ENCODE assay signal across 8 mouse cellular contexts in the genomic region with DNA sequence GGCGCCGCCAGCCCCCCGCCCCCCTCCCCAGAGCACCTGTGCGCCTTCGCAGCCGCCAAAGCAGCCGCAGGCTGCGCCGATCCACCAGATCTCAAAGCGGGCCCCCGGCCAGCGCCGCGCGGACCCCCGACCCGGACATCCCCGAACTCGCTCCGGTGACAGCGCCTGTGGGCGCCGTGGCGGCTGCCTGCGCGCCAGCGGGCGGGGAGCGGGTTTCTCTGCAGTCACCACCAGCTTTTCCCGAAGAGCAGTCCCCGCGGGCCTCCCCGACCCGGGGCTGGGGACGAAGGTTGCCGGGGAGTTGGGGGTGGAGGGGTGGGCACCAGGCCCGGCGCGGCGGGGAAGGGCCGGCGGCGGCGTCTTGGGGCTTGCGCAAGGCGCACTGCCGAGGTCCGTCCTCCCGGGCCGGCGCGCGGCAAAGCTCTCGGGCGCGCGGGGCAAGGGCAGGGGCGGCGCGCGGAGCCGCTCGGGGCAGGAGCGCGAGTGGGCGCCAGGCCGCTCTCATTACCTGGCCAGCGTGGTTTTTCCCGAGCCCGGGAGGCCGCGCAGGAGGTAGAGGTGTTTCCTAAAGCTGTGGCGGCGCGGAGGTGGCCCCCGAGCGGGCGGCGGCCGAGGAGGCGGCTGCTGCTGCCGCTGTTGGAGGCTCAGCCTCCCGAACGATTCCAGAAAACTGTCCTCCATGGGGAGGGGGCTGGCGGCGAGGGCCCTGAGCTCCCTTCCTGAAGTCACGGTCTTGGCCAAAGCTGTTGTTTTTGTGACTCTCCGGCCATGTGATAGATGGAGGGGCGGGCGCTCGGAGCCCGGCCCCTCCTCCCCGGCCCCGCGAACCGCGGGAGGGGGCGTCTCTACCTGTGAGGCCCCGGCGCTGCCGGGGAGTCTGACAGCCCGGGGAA. TPM values are rescaled to one million over a fixed set of nuclear protein-coding genes. Genes with fewer than 3 reads are reported as not detected.
DNase-seq lines count a peak whose midpoint lies in the region; ATAC-seq and TF ChIP-seq lines count a peak whose summit lies in the region.

No protein-coding gene starts in this region.

- H3K27ac ChIP-seq in ES-E14 (ENCODE audit: insufficient read depth, low read depth, low read length, poor library complexity, severe bottlenecking), result no peak overlapping the region
- H3K27ac ChIP-seq in hindbrain, embryonic 11.5 days (ENCODE audit: low read depth, low read length), result no peak overlapping the region

- H3K36me3 ChIP-seq in ES-E14 (ENCODE audit: control insufficient read depth, insufficient read depth, low read length, poor library complexity, severe bottlenecking), result no peaks in the 10 kb centered on the region; the same call in 1 of the 2 replicates
- no peaks in the 10 kb centered on the region for H3K36me3 ChIP-seq in hindbrain, embryonic 11.5 days (ENCODE audit: control insufficient read depth, insufficient read depth, low read length)

- in situ Hi-C loops in ES-E14 (cut with MboI; ENCODE audit: low sequenced_read_pairs in 2 of 2, unreplicated experiment in 2 of 2), result no loop called here

- peaks cover 20% of the 10 kb centered on the region for H3K27me3 ChIP-seq in hindbrain, embryonic 11.5 days (ENCODE audit: control insufficient read depth, insufficient read depth, low read length)

- peak overlapping the region; percentile 81 for H3K9ac ChIP-seq in ES-E14 (ENCODE audit: insufficient read depth, low read depth, low read length, poor library complexity, severe bottlenecking)
- H3K9ac ChIP-seq in hindbrain, embryonic 11.5 days (ENCODE audit: low read depth, low read length), result peak overlapping the region; percentile 60

- DNase-seq in ES-E14 (ENCODE audit: low read depth, low spot score), result peak; percentile 22
- DNase-seq in cerebellum, adult 11-12 months, result peak; percentile 73
- DNase-seq in hindbrain, embryonic 11.5 days (ENCODE audit: low spot score), result peak; percentile 63
- peak; percentile 65 to 69 for DNase-seq in layer of hippocampus, postnatal 14 days (ENCODE audit: low spot score in 2 of 2)
- DNase-seq in lung, postnatal 14 days, result peak; percentile 58
- peak; percentile 50 for DNase-seq in retina, embryonic 14.5 days (ENCODE audit: low spot score)
- DNase-seq in thymus, postnatal 36 days, result peak; percentile 69 to 76

- WGBS in hindbrain, embryonic 11.5 days, result 2% methylated on average over 61 of the region's 102 CpGs

- H3K9me3 ChIP-seq in ES-E14 (ENCODE audit: control insufficient read depth, insufficient read depth, low read depth, low read length), result no peaks in the 10 kb centered on the region
- no peaks in the 10 kb centered on the region for H3K9me3 ChIP-seq in hindbrain, embryonic 11.5 days (ENCODE audit: control insufficient read depth, low read length)

- H3K4me3 ChIP-seq in ES-E14 (ENCODE audit: insufficient read depth in 1 of 2, low read depth in 1 of 2, low read length in 2 of 2, poor library complexity in 1 of 2, severe bottlenecking in 1 of 2), result peak overlapping the region; percentile 90 to 94
- H3K4me3 ChIP-seq in hindbrain, embryonic 11.5 days (ENCODE audit: low read depth, low read length), result peak overlapping the region; percentile 82

- peak overlapping the region; percentile 100 for H3K4me2 ChIP-seq in hindbrain, embryonic 11.5 days (replicated peaks; ENCODE audit: low read depth, low read length)

- peaks cover 3 to 4% of the 10 kb centered on the region in 2 experiments; a peak in 2 of 4 replicates for H3K4me1 ChIP-seq in ES-E14 (ENCODE audit: control insufficient read depth in 2 of 2, insufficient read depth in 2 of 2, low read length in 2 of 2, poor library complexity in 1 of 2)
- peaks cover 7% of the 10 kb centered on the region; the same call in 1 of the 2 replicates for H3K4me1 ChIP-seq in hindbrain, embryonic 11.5 days (replicated peaks; ENCODE audit: control insufficient read depth, insufficient read depth, low read length)

- peak; percentile 62 for ATAC-seq in frontal cortex, adult (ENCODE audit: low TSS enrichment)
- peak; percentile 84 for ATAC-seq in hindbrain, embryonic 11.5 days (ENCODE audit: low FRiP score)

TF ChIP-seq in ES-E14, 5 proteins besides CTCF, POLR2A, EP300 and RAD21:
- TF ChIP-seq ZC3H11A (IDR thresholded peaks at IDR 0.05; ENCODE audit: borderline replicate concordance, low read depth, low read length) (no peak), ZNF384 (IDR thresholded peaks at IDR 0.05; ENCODE audit: low read depth, low read length) (no peak), HCFC1 (IDR thresholded peaks at IDR 0.05; ENCODE audit: borderline replicate concordance, insufficient read depth, low read length) (no peak), MAFK (IDR thresholded peaks at IDR 0.05; ENCODE audit: insufficient read depth, low read depth, low read length) (no peak), CHD2 (IDR thresholded peaks at IDR 0.05; ENCODE audit: low read depth, low read length) (no peak)

RNA-seq across cellular contexts. Expression of a gene that starts 3.0 kb away (rescaled TPM):
- total RNA-seq in ES-E14 (2012; rRNA removed), result 0.74 and 0.80 TPM in 2 replicates
- 2.8 and 3.9 TPM in 2 replicates for polyA plus RNA-seq in hindbrain, embryonic 11.5 days (2014; fragmentation: Nextera tagmentation; extraction: Ambion mirVana)
- total RNA-seq in layer of hippocampus, postnatal 14 days (2021), result 10 to 100 TPM; 34.3 to 42.6 TPM

Comparison
In these comparisons a context has a peak if more than half of its experiments do, and no peak if none do; other contexts are left out.
1. DNase-seq: peak in every context shown above with its lines; median percentile 73 in cerebellum, adult 11-12 months; 72 in thymus, postnatal 36 days; 67 in layer of hippocampus, postnatal 14 days; 63 in hindbrain, embryonic 11.5 days; 58 in lung, postnatal 14 days; 50 in retina, embryonic 14.5 days; 22 in ES-E14.
2. RNA of a gene that starts 3.0 kb away (total RNA-seq): 34.3 to 42.6 TPM in layer of hippocampus, postnatal 14 days; 0.74 to 0.80 TPM in ES-E14; every median in the first group is over 10 times any median in the second.